Mouse (Mus musculus): ENCODE data around the gene Cux1. TPM values are rescaled to one million over a fixed set of nuclear protein-coding genes. Genes with fewer than 3 reads are reported as not detected.

Gene Cux1
- polyA plus RNA-seq, 1 experiment from 2014 or later: 131 TPM

- Histone ChIP-seq H3K36me3 (ENCODE audit: inconsistent target) (peaks cover 10% of the 10 kb centered on the region; the same call in 1 of the 2 replicates), H3K4me3 (ENCODE audit: inconsistent target) (no peak overlapping the region), H3K79me2 (ENCODE audit: inconsistent target) (peaks cover 11% of the 10 kb centered on the region; the same call in 1 of the 2 replicates), H3K27ac (no peak overlapping the region)
- 30% methylated on average over 19 of the region's 19 CpGs for WGBS (ENCODE audit: missing documents)
Observed at GRCm38 (mm10) chr5:136403565-136403961, 163.7 kb downstream of the Cux1 start.

- 57% methylated on average over 15 of the region's 15 CpGs for WGBS (ENCODE audit: missing documents)
- Histone ChIP-seq H3K4me3 (ENCODE audit: inconsistent target) (no peak overlapping the region), H3K27ac (no peak overlapping the region), H3K79me2 (ENCODE audit: inconsistent target) (peaks cover 10% of the 10 kb centered on the region; the same call in 1 of the 2 replicates), H3K36me3 (ENCODE audit: inconsistent target) (peaks cover 7% of the 10 kb centered on the region; the same call in 1 of the 2 replicates)
Observed at GRCm38 (mm10) chr5:136402622-136403564, 164.4 kb downstream of the Cux1 start.

- Histone ChIP-seq H3K36me3 (ENCODE audit: inconsistent target) (no peaks in the 10 kb centered on the region), H3K79me2 (ENCODE audit: inconsistent target) (peaks cover 15% of the 10 kb centered on the region; the same call in 1 of the 2 replicates), H3K27ac (no peak overlapping the region), H3K4me3 (ENCODE audit: inconsistent target) (no peak overlapping the region)
- WGBS (ENCODE audit: missing documents): 80% methylated on average over 3 of the region's 3 CpGs
Observed at GRCm38 (mm10) chr5:136398706-136399105, 168.6 kb downstream of the Cux1 start.

GRCm38 (mm10) chr5:136396699-136397098 lies 170.6 kb downstream of the Cux1 start:
- no peaks in the 10 kb centered on the region for H3K36me3 ChIP-seq (ENCODE audit: inconsistent target)
- no peak overlapping the region for H3K4me3 ChIP-seq (ENCODE audit: inconsistent target)
- peaks cover 23% of the 10 kb centered on the region; the same call in 1 of the 2 replicates for H3K79me2 ChIP-seq (ENCODE audit: inconsistent target)
- H3K27ac ChIP-seq: peak overlapping the region; percentile 80; the same call in 1 of the 2 replicates
- 22% methylated on average over 1 of the region's 1 CpGs for WGBS (ENCODE audit: missing documents)

GRCm38 (mm10) chr5:136396256-136396655 lies 171.0 kb downstream of the Cux1 start:
- Histone ChIP-seq H3K36me3 (ENCODE audit: inconsistent target) (no peaks in the 10 kb centered on the region), H3K4me3 (ENCODE audit: inconsistent target) (no peak overlapping the region), H3K79me2 (ENCODE audit: inconsistent target) (peaks cover 23% of the 10 kb centered on the region; the same call in 1 of the 2 replicates), H3K27ac (peak overlapping the region; percentile 80)
- 71% methylated on average over 7 of the region's 7 CpGs for WGBS (ENCODE audit: missing documents)

- H3K36me3 ChIP-seq (ENCODE audit: inconsistent target): no peaks in the 10 kb centered on the region
- no peak overlapping the region for H3K4me3 ChIP-seq (ENCODE audit: inconsistent target)
- H3K27ac ChIP-seq: peak overlapping the region; percentile 80
- 73% methylated on average over 3 of the region's 3 CpGs for WGBS (ENCODE audit: missing documents)
- peaks cover 23% of the 10 kb centered on the region; the same call in 1 of the 2 replicates for H3K79me2 ChIP-seq (ENCODE audit: inconsistent target)
Observed at GRCm38 (mm10) chr5:136395600-136396195, 171.6 kb downstream of the Cux1 start.

GRCm38 (mm10) chr5:136394517-136395212 lies 172.6 kb downstream of the Cux1 start:
- Histone ChIP-seq H3K79me2 (ENCODE audit: inconsistent target) (peaks cover 19% of the 10 kb centered on the region; the same call in 1 of the 2 replicates), H3K4me3 (ENCODE audit: inconsistent target) (no peak overlapping the region), H3K36me3 (ENCODE audit: inconsistent target) (no peaks in the 10 kb centered on the region), H3K27ac (peak overlapping the region; percentile 80)
- WGBS (ENCODE audit: missing documents): 27% methylated on average over 6 of the region's 6 CpGs

GRCm38 (mm10) chr5:136393621-136394020 lies 173.7 kb downstream of the Cux1 start:
- H3K27ac ChIP-seq: no peak overlapping the region
- WGBS (ENCODE audit: missing documents): 96% methylated on average over 2 of the region's 2 CpGs
- H3K4me3 ChIP-seq (ENCODE audit: inconsistent target): no peak overlapping the region
- no peaks in the 10 kb centered on the region for H3K36me3 ChIP-seq (ENCODE audit: inconsistent target)
- H3K79me2 ChIP-seq (ENCODE audit: inconsistent target): peaks cover 13% of the 10 kb centered on the region; the same call in 1 of the 2 replicates

- H3K36me3 ChIP-seq (ENCODE audit: inconsistent target): no peaks in the 10 kb centered on the region
- 36% methylated on average over 2 of the region's 2 CpGs for WGBS (ENCODE audit: missing documents)
- no peaks in the 10 kb centered on the region; the same call in 1 of the 2 replicates for H3K79me2 ChIP-seq (ENCODE audit: inconsistent target)
- no peak overlapping the region for H3K4me3 ChIP-seq (ENCODE audit: inconsistent target)
- H3K27ac ChIP-seq: peak overlapping the region; percentile 27; the same call in 1 of the 2 replicates
Observed at GRCm38 (mm10) chr5:136386757-136387156, 180.5 kb downstream of the Cux1 start.

GRCm38 (mm10) chr5:136385161-136385560 lies 182.1 kb downstream of the Cux1 start:
- Histone ChIP-seq H3K4me3 (ENCODE audit: inconsistent target) (no peak overlapping the region), H3K27ac (no peak overlapping the region), H3K36me3 (ENCODE audit: inconsistent target) (no peaks in the 10 kb centered on the region), H3K79me2 (ENCODE audit: inconsistent target) (no peaks in the 10 kb centered on the region; the same call in 1 of the 2 replicates)
- 85% methylated on average over 3 of the region's 3 CpGs for WGBS (ENCODE audit: missing documents)

GRCm38 (mm10) chr5:136382261-136383005 lies 184.9 kb downstream of the Cux1 start:
- WGBS (ENCODE audit: missing documents): 87% methylated on average over 9 of the region's 9 CpGs
- H3K79me2 ChIP-seq (ENCODE audit: inconsistent target): no peaks in the 10 kb centered on the region; the same call in 1 of the 2 replicates
- no peaks in the 10 kb centered on the region for H3K36me3 ChIP-seq (ENCODE audit: inconsistent target)

GRCm38 (mm10) chr5:136379405-136379804 lies 187.9 kb downstream of the Cux1 start:
- WGBS (ENCODE audit: missing documents): 100% methylated on average over 1 of the region's 1 CpGs
- no peaks in the 10 kb centered on the region for H3K79me2 ChIP-seq (ENCODE audit: inconsistent target)
- no peaks in the 10 kb centered on the region for H3K36me3 ChIP-seq (ENCODE audit: inconsistent target)

More at GRCm38 (mm10) chr5:136382261-136383005, 184.9 kb downstream of the Cux1 start:
- Histone ChIP-seq H3K27ac (no peak overlapping the region), H3K4me3 (ENCODE audit: inconsistent target) (no peak overlapping the region)

GRCm38 (mm10) chr5:136377101-136377500 lies 190.2 kb downstream of the Cux1 start:
- Histone ChIP-seq H3K4me3 (ENCODE audit: inconsistent target) (no peak overlapping the region), H3K79me2 (ENCODE audit: inconsistent target) (no peaks in the 10 kb centered on the region)
- WGBS (ENCODE audit: missing documents): 96% methylated on average over 3 of the region's 3 CpGs

More at GRCm38 (mm10) chr5:136379405-136379804, 187.9 kb downstream of the Cux1 start:
- Histone ChIP-seq H3K4me3 (ENCODE audit: inconsistent target) (no peak overlapping the region), H3K27ac (no peak overlapping the region)

More at GRCm38 (mm10) chr5:136377101-136377500, 190.2 kb downstream of the Cux1 start:
- H3K36me3 ChIP-seq (ENCODE audit: inconsistent target): peaks cover 11% of the 10 kb centered on the region; the same call in 1 of the 2 replicates
- H3K27ac ChIP-seq: no peak overlapping the region

Data from macrophage (primary cell).